Mouse (Mus musculus) cortical plate, adult 2 months (tissue): ENCODE measurements around the gene Coro6.

Experiments used
- CTCF ChIP-seq: fragments of 200-500 bp; IDR thresholded peaks from 2 replicates; pipeline ENCODE4 v1.5.1; 2011; ENCODE audit warnings: mild to moderate bottlenecking, control low read depth, low read length; ENCODE audit not compliant: insufficient read depth; ENCODE audit errors: extremely low read depth
- POLR2A ChIP-seq: fragments of 200-500 bp; IDR thresholded peaks from 2 replicates; pipeline ENCODE4 v1.6.1; 2011; ENCODE audit warnings: mild to moderate bottlenecking, low read length, control low read depth; ENCODE audit not compliant: insufficient read depth; ENCODE audit errors: extremely low read depth

GRCm38 (mm10) chr11:77483043-77483442 is 20.8 kb downstream of the Coro6 start:
- TF ChIP-seq POLR2A (no peak), CTCF (no peak)
